Mouse (Mus musculus): ENCODE measurements at regions not wholly inside any gene's neighbourhood (a gene's known extent, or its start where the extent isn't known, plus 50 kb on each side); places are given as distances from the start of the nearest gene placed in this dataset.
"Not testable (repeated sequence)": the region's sequence is repeated elsewhere in the genome, so short reads cannot be mapped to it uniquely, and the experiment has no call there.

GRCm38 (mm10) chrX:50675356-50675755 lies 165.5 kb upstream of the Stk26 start:
- peak; percentile 59 for TF ChIP-seq CTCF (IDR thresholded peaks at IDR 0.05; ENCODE audit: low read depth)
- no peaks in the 10 kb centered on the region for H3K9me3 ChIP-seq (ENCODE audit: low read length)
- no peaks in the 10 kb centered on the region for H3K4me1 ChIP-seq (ENCODE audit: insufficient read depth, low read length)
- DNase-seq (ENCODE audit: low spot score) = peak; percentile 87
- no peak overlapping the region for H3K4me3 ChIP-seq (ENCODE audit: low read length)
- no peak overlapping the region for H3K27ac ChIP-seq
- ATAC-seq = no peak
- H3K9ac ChIP-seq (replicated peaks; ENCODE audit: low read length) = no peak overlapping the region
- H3K27me3 ChIP-seq (ENCODE audit: insufficient read depth, low read length) = no peaks in the 10 kb centered on the region
- WGBS = 32% methylated on average over 6 of the region's 6 CpGs
- no peak overlapping the region for H3K4me2 ChIP-seq (ENCODE audit: low read depth, low read length)
- no peaks in the 10 kb centered on the region for H3K36me3 ChIP-seq (ENCODE audit: insufficient read depth, low read length)

- H3K4me1 ChIP-seq (ENCODE audit: insufficient read depth, low read length) = no peaks in the 10 kb centered on the region
- H3K4me3 ChIP-seq (ENCODE audit: low read length) = no peak overlapping the region
- WGBS = 38% methylated on average over 9 of the region's 9 CpGs
- H3K4me2 ChIP-seq (ENCODE audit: low read depth, low read length) = no peak overlapping the region
- H3K27ac ChIP-seq = no peak overlapping the region
- no peaks in the 10 kb centered on the region for H3K9me3 ChIP-seq (ENCODE audit: low read length)
- H3K36me3 ChIP-seq (ENCODE audit: insufficient read depth, low read length) = no peaks in the 10 kb centered on the region
- ATAC-seq = peak; percentile 93
- peak; percentile 96 for TF ChIP-seq CTCF (IDR thresholded peaks at IDR 0.05; ENCODE audit: low read depth)
- peak; percentile 79 for DNase-seq (ENCODE audit: low spot score)
- H3K27me3 ChIP-seq (ENCODE audit: insufficient read depth, low read length) = no peaks in the 10 kb centered on the region
- H3K9ac ChIP-seq (replicated peaks; ENCODE audit: low read length) = no peak overlapping the region
Measured at GRCm38 (mm10) chrX:50657835-50658565, 182.8 kb upstream of the Stk26 start.

- H3K36me3 ChIP-seq (ENCODE audit: insufficient read depth, low read length) = no peaks in the 10 kb centered on the region
- no peaks in the 10 kb centered on the region for H3K9me3 ChIP-seq (ENCODE audit: low read length)
- H3K27me3 ChIP-seq (ENCODE audit: insufficient read depth, low read length) = no peaks in the 10 kb centered on the region
- no peak for DNase-seq (ENCODE audit: low spot score)
- H3K9ac ChIP-seq (replicated peaks; ENCODE audit: low read length) = no peak overlapping the region
- H3K4me2 ChIP-seq (ENCODE audit: low read depth, low read length) = no peak overlapping the region
- 73% methylated on average over 6 of the region's 6 CpGs for WGBS
- no peak overlapping the region for H3K27ac ChIP-seq
- TF ChIP-seq CTCF (IDR thresholded peaks at IDR 0.05; ENCODE audit: low read depth) = no peak
- no peak overlapping the region for H3K4me3 ChIP-seq (ENCODE audit: low read length)
- no peaks in the 10 kb centered on the region for H3K4me1 ChIP-seq (ENCODE audit: insufficient read depth, low read length)
- ATAC-seq = peak; percentile 40; the same call in 1 of the 2 replicates
Measured at GRCm38 (mm10) chrX:50657180-50657834, 183.5 kb upstream of the Stk26 start.

DNA sequence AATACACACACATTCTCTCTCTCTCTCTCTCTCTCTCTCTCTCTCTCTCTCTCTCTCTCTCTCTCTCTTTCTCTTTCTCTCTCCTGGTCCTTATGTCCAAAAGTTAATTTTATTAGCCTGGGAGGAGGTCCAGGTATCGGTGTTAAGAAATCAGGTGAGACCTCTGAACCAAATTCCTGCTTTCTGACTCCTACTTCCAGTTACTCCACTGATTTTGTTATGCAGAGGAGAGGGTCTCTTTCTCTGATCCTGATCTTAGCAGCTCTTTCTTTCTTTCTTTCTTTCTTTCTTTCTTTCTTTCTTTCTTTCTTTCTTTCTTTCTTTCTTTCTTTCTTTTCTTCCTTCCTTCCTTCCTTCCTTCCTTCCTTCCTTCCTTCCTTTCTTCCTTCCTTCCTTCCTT lies 185.5 kb upstream of the Stk26 start:
- not testable (repeated sequence) for H3K27me3 ChIP-seq (ENCODE audit: insufficient read depth, low read length); H3K9ac ChIP-seq (replicated peaks; ENCODE audit: low read length); H3K4me3 ChIP-seq (ENCODE audit: low read length); H3K9me3 ChIP-seq (ENCODE audit: low read length); DNase-seq (ENCODE audit: low spot score); H3K36me3 ChIP-seq (ENCODE audit: insufficient read depth, low read length); H3K4me2 ChIP-seq (ENCODE audit: low read depth, low read length); H3K27ac ChIP-seq; ATAC-seq; H3K4me1 ChIP-seq (ENCODE audit: insufficient read depth, low read length)
- 86% methylated on average over 1 of the region's 1 CpGs for WGBS

DNA sequence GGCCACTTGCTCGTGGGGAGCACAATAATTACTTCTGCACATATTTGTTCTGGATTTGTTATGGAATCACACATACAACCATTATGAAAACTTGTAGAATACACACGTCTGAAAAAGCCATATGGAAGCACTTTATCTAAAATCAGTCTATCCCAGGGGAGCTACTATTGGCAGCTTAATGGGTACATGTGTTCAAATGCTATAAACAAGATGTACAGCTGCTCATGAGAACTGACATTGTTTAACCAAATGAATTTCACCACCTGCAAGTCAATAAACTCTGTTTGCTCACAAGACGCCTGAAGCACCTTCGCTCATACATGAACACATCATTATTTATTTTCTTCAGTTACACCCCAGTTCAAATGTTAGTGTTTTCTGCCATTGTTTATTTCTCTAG lies 199.5 kb upstream of the Stk26 start:
- no peak for TF ChIP-seq CTCF (IDR thresholded peaks at IDR 0.05; ENCODE audit: low read depth)
- no peak for ATAC-seq
- 51% methylated on average over 4 of the region's 4 CpGs for WGBS

GRCm38 (mm10) chrX:50635634-50636033 lies 205.2 kb upstream of the Stk26 start:
- no peaks in the 10 kb centered on the region for H3K4me1 ChIP-seq (ENCODE audit: insufficient read depth, low read length)
- no peak for TF ChIP-seq CTCF (IDR thresholded peaks at IDR 0.05; ENCODE audit: low read depth)
- no peaks in the 10 kb centered on the region for H3K27me3 ChIP-seq (ENCODE audit: insufficient read depth, low read length)
- 29% methylated on average over 6 of the region's 6 CpGs for WGBS
- H3K36me3 ChIP-seq (ENCODE audit: insufficient read depth, low read length) = no peaks in the 10 kb centered on the region
- peak overlapping the region; percentile 64 for H3K4me2 ChIP-seq (ENCODE audit: low read depth, low read length)
- H3K9me3 ChIP-seq (ENCODE audit: low read length) = no peaks in the 10 kb centered on the region
- H3K9ac ChIP-seq (replicated peaks; ENCODE audit: low read length) = no peak overlapping the region
- ATAC-seq = peak; percentile 47
- H3K27ac ChIP-seq = 0 out of 2 replicates have a peak overlapping the region, but pooled peaks have one; percentile 26
- peak overlapping the region; percentile 51 for H3K4me3 ChIP-seq (ENCODE audit: low read length)
- DNase-seq (ENCODE audit: low spot score) = no peak

More for the DNA sequence above, 199.5 kb upstream of the Stk26 start:
- H3K36me3 ChIP-seq (ENCODE audit: insufficient read depth, low read length) = no peaks in the 10 kb centered on the region
- no peak overlapping the region for H3K4me2 ChIP-seq (ENCODE audit: low read depth, low read length)
- DNase-seq (ENCODE audit: low spot score) = no peak
- no peak overlapping the region for H3K9ac ChIP-seq (replicated peaks; ENCODE audit: low read length)
- no peaks in the 10 kb centered on the region for H3K9me3 ChIP-seq (ENCODE audit: low read length)
- H3K27me3 ChIP-seq (ENCODE audit: insufficient read depth, low read length) = no peaks in the 10 kb centered on the region
- no peak overlapping the region for H3K4me3 ChIP-seq (ENCODE audit: low read length)
- no peak overlapping the region for H3K27ac ChIP-seq
- H3K4me1 ChIP-seq (ENCODE audit: insufficient read depth, low read length) = no peaks in the 10 kb centered on the region
